In genomic region chr9:42672982-42673381, GRCm38 (mm10) we compare ENCODE assay signal across 12 mouse cellular contexts.
DNase-seq lines count a peak whose midpoint lies in the region; ATAC-seq and TF ChIP-seq lines count a peak whose summit lies in the region.
"Had no signal": no experiment of that assay in that cellular context is flagged by ENCODE, and none has a peak within 500 bp of the region (broad histone marks: within the 10 kb centered on the region; RNA-seq: fewer than 3 reads in every experiment).

No protein-coding gene starts in this region.

- H3K27me3 ChIP-seq in hindbrain, embryonic 10.5 days (ENCODE audit: insufficient read depth, poor library complexity, severe bottlenecking): no peaks in the 10 kb centered on the region
- no peaks in the 10 kb centered on the region for H3K27me3 ChIP-seq in hindbrain, embryonic 16.5 days (replicated peaks; ENCODE audit: control insufficient read depth, insufficient read depth, low read length)
- H3K27me3 ChIP-seq in midbrain, embryonic 11.5 days (ENCODE audit: control insufficient read depth, insufficient read depth, low read length): no peaks in the 10 kb centered on the region
- no peaks in the 10 kb centered on the region for H3K27me3 ChIP-seq in midbrain, postnatal 0 days (ENCODE audit: insufficient read depth, low read length)
- no peaks in the 10 kb centered on the region for H3K27me3 ChIP-seq in liver, embryonic 13.5 days
- H3K27me3 ChIP-seq: limb, embryonic 15.5 days had no signal

- peak overlapping the region; percentile 72 for H3K27ac ChIP-seq in hindbrain, embryonic 10.5 days
- H3K27ac ChIP-seq in hindbrain, embryonic 16.5 days (ENCODE audit: low read depth, low read length): no peak overlapping the region; the same call in 1 of the 2 replicates
- H3K27ac ChIP-seq in midbrain, embryonic 11.5 days (ENCODE audit: low read depth, low read length): peak overlapping the region; percentile 41
- H3K27ac ChIP-seq in midbrain, postnatal 0 days (ENCODE audit: low read depth, low read length): no peak overlapping the region
- peak overlapping the region; percentile 66 for H3K27ac ChIP-seq in liver, embryonic 13.5 days
- H3K27ac ChIP-seq: heart, embryonic 10.5 days had no signal

- H3K36me3 ChIP-seq in hindbrain, embryonic 10.5 days: no peaks in the 10 kb centered on the region
- H3K36me3 ChIP-seq in hindbrain, embryonic 16.5 days (ENCODE audit: control insufficient read depth, insufficient read depth, low read length): no peaks in the 10 kb centered on the region
- no peaks in the 10 kb centered on the region for H3K36me3 ChIP-seq in midbrain, embryonic 11.5 days (ENCODE audit: control insufficient read depth, insufficient read depth, low read length)
- H3K36me3 ChIP-seq in midbrain, postnatal 0 days (ENCODE audit: insufficient read depth, low read length): no peaks in the 10 kb centered on the region
- no peaks in the 10 kb centered on the region for H3K36me3 ChIP-seq in liver, embryonic 13.5 days
- H3K36me3 ChIP-seq: heart, embryonic 10.5 days; limb, embryonic 15.5 days had no signal

- no peak overlapping the region for H3K4me2 ChIP-seq in hindbrain, embryonic 16.5 days (ENCODE audit: low read length)
- no peak overlapping the region for H3K4me2 ChIP-seq in midbrain, embryonic 11.5 days
- H3K4me2 ChIP-seq in midbrain, postnatal 0 days (ENCODE audit: low read depth, low read length, poor library complexity, severe bottlenecking): no peak overlapping the region
- no peak overlapping the region for H3K4me2 ChIP-seq in liver, embryonic 13.5 days

- WGBS in hindbrain, embryonic 10.5 days: 73% methylated on average over 8 of the region's 8 CpGs
- WGBS in hindbrain, embryonic 16.5 days: 59% methylated on average over 8 of the region's 8 CpGs
- WGBS in midbrain, embryonic 11.5 days: 74% methylated on average over 8 of the region's 8 CpGs
- 58% methylated on average over 8 of the region's 8 CpGs for WGBS in midbrain, postnatal 0 days
- WGBS in liver, embryonic 13.5 days (ENCODE audit: insufficient replicate concordance): 42% methylated on average over 8 of the region's 8 CpGs

- no peak; the same call in 1 of the 2 replicates for ATAC-seq in hindbrain, embryonic 16.5 days
- ATAC-seq in midbrain, embryonic 11.5 days (ENCODE audit: low FRiP score): peak; percentile 11; the same call in 1 of the 2 replicates
- ATAC-seq in midbrain, postnatal 0 days (ENCODE audit: low FRiP score): no peak
- ATAC-seq in liver, embryonic 13.5 days (ENCODE audit: low read depth): no peak
- ATAC-seq in erythroid progenitor cell, adult 5-6 weeks (replicated peaks; ENCODE audit: low FRiP score, poor library complexity, severe bottlenecking): no peak

- DNase-seq in hindbrain, embryonic 10.5 days (ENCODE audit: low spot score): no peak
- peak; percentile 85 for DNase-seq in midbrain, embryonic 11.5 days (ENCODE audit: low spot score, missing footprints)
- DNase-seq in midbrain, postnatal 0 days (ENCODE audit: low spot score): no peak
- DNase-seq in liver, embryonic 13.5 days: no peak
- DNase-seq in yolk sac, embryonic 10.5 days (ENCODE audit: low spot score): peak; percentile 41
- DNase-seq in right cerebral cortex, postnatal 25 days: no peak
- DNase-seq: B cell, adult 2 months; cerebellum, adult 11-12 months had no signal

- no peak overlapping the region for H3K4me3 ChIP-seq in hindbrain, embryonic 10.5 days
- no peak overlapping the region for H3K4me3 ChIP-seq in hindbrain, embryonic 16.5 days (ENCODE audit: low read length)
- H3K4me3 ChIP-seq in midbrain, embryonic 11.5 days (ENCODE audit: low read depth, low read length): no peak overlapping the region
- H3K4me3 ChIP-seq in midbrain, postnatal 0 days (ENCODE audit: low read depth, low read length): no peak overlapping the region
- H3K4me3 ChIP-seq in liver, embryonic 13.5 days (replicated peaks): no peak overlapping the region
- H3K4me3 ChIP-seq: heart, embryonic 10.5 days; limb, embryonic 15.5 days had no signal

- H3K4me1 ChIP-seq in hindbrain, embryonic 10.5 days (replicated peaks): peaks cover 21% of the 10 kb centered on the region
- peaks cover 6% of the 10 kb centered on the region for H3K4me1 ChIP-seq in hindbrain, embryonic 16.5 days (ENCODE audit: control insufficient read depth, insufficient read depth, low read depth, low read length)
- peaks cover 7% of the 10 kb centered on the region; the same call in 1 of the 2 replicates for H3K4me1 ChIP-seq in midbrain, embryonic 11.5 days (ENCODE audit: control insufficient read depth, insufficient read depth, low read length)
- peaks cover 15% of the 10 kb centered on the region for H3K4me1 ChIP-seq in midbrain, postnatal 0 days (ENCODE audit: insufficient read depth, low read length)
- peaks cover 12% of the 10 kb centered on the region; the same call in 1 of the 2 replicates for H3K4me1 ChIP-seq in liver, embryonic 13.5 days (replicated peaks)

- no peaks in the 10 kb centered on the region for H3K9me3 ChIP-seq in hindbrain, embryonic 10.5 days
- no peaks in the 10 kb centered on the region for H3K9me3 ChIP-seq in hindbrain, embryonic 16.5 days (ENCODE audit: control insufficient read depth, low read length)
- no peaks in the 10 kb centered on the region for H3K9me3 ChIP-seq in midbrain, embryonic 11.5 days (ENCODE audit: control insufficient read depth, low read length)
- no peaks in the 10 kb centered on the region for H3K9me3 ChIP-seq in midbrain, postnatal 0 days (ENCODE audit: low read length)
- no peaks in the 10 kb centered on the region for H3K9me3 ChIP-seq in liver, embryonic 13.5 days (replicated peaks)
- H3K9me3 ChIP-seq: heart, embryonic 10.5 days; limb, embryonic 15.5 days had no signal

- no peak for TF ChIP-seq CTCF in midbrain, postnatal 0 days (IDR thresholded peaks at IDR 0.05)

- no peak overlapping the region for H3K9ac ChIP-seq in hindbrain, embryonic 16.5 days (ENCODE audit: low read depth, low read length)
- no peak overlapping the region for H3K9ac ChIP-seq in midbrain, embryonic 11.5 days (ENCODE audit: low read length)
- H3K9ac ChIP-seq in midbrain, postnatal 0 days (replicated peaks; ENCODE audit: low read length, poor library complexity, severe bottlenecking): no peak overlapping the region
- H3K9ac ChIP-seq in liver, embryonic 13.5 days: no peak overlapping the region
- H3K9ac ChIP-seq: limb, embryonic 15.5 days had no signal

Comparison
In these comparisons a context has a peak if more than half of its experiments do, and no peak if none do; other contexts are left out.
1. DNase-seq: peak in midbrain, embryonic 11.5 days (single experiment) and yolk sac, embryonic 10.5 days (single experiment); none in hindbrain, embryonic 10.5 days (single experiment), midbrain, postnatal 0 days (single experiment), liver, embryonic 13.5 days (single experiment) and right cerebral cortex, postnatal 25 days (single experiment).
2. H3K27ac ChIP-seq: peak in hindbrain, embryonic 10.5 days (single experiment), midbrain, embryonic 11.5 days (single experiment) and liver, embryonic 13.5 days (single experiment); none in hindbrain, embryonic 16.5 days (single experiment) and midbrain, postnatal 0 days (single experiment).